Mouse (Mus musculus): ENCODE data around the gene Gstz1. TPM values are rescaled to one million over a fixed set of nuclear protein-coding genes. Genes with fewer than 3 reads are reported as not detected.
A peak's percentile ranks its signal among the peaks of the same experiment; 100 is the strongest.
"Not testable (repeated sequence)": the region's sequence is repeated elsewhere in the genome, so short reads cannot be mapped to it uniquely, and the experiment has no call there.

Gstz1 gene
- total RNA-seq, 2 experiments from 2014 or later, result 103 to 114 TPM

GRCm38 (mm10) chr12:87157361-87157760, 10.4 kb downstream of the Gstz1 start:
- peak; percentile 24 to 48 for DNase-seq

DNA sequence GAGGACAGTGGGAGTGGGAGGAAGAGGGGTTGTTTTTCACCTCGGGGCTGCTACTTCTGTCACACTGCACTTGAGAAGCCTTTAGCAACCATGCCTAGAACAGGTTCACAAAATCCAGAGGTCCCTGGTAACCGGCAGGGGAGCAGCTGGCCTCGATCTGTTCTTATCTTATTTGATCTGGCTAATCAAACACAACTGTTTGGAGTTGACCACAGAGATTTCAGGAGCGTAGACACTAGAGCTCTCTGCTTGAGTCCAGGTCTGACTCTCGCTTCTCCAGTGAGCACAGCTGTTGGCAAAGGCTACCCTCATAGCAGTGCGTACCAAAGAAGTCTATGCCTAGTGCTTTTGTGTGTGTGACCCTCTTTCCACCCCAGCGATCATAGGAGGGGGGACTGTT, 11.1 kb downstream of the Gstz1 start:
- DNase-seq, result no peak

DNA sequence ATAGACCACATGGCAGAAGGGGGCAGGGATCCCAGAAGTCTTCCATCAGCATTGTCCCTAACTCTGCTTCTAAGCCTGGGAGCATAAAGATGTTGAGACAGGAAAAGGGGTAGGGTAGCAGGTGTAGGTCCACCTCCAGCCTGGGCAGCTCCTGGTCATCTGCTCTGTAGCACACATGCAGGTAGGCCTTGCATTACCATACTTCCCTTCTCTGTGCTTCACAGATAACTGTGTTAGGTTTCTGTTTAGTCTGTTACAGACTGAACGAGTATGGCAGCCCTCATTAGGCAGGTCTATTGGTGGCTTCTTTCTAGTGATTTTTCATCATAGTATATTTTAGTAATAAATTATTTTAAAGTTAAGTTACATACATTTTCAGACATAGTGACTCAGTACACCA, 13.3 kb downstream of the Gstz1 start:
- DNase-seq, result no peak

GRCm38 (mm10) chr12:87160815-87161214, 13.8 kb downstream of the Gstz1 start:
- no peak for DNase-seq

DNA sequence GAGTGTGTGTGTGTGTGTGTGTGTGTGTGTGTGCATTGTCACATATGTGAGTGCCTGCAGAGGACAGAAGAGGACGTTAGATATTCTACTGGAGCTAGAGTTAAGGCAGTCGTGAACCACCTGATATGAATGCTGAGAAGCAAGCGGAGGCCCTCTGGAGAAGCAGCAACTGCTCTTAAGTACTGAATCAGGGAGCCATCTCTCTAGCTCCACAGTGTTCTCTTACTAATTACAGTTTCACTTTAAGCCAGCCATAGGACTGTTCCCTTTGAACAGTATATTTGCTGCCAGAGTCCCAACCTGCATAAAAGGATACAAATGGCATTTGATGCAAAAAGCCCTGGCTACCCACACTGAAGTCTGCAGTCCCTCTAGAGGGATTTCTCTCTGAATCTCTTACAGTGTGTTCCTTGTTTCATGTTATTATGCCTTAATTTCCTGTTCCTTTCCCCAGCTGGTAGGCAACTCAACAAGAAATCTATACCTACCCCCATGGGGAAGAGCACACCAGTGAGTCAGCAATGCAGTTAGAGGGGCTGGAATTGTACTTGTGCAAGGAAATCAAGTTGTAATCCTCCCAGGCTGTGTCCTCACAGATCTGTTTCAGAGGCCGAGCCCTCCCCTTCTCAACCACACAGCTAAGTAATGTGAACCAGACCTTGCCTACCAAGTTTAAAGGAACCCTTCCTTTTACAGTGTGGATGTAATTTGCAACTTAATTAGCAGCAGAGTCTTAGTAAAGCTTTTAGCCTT, 28.4 kb downstream of the Gstz1 start:
- no peak for DNase-seq

DNA sequence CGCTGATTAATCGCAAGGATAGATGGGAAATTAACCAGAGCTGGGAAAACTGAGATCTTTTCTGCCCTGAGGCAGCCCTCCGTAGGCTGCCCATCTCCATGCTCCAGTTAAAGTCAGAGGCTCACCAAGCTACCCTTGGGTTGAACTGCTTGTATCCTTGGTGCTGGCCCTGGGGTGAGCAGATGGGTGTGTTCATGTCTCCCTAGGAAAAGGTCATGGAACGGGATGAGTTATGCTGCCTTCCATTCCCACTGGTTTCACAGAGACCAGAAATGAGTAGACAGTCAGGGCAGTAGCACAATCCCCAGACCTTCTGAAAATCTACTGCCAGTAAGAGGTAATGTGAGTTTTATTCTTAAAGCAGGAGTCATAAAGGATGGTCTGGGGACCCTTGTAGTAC, 30.7 kb downstream of the Gstz1 start:
- peak; percentile 64 to 71 for DNase-seq

- no peak for DNase-seq
Observed at GRCm38 (mm10) chr12:87193008-87193407, 46.0 kb downstream of the Gstz1 start.

GRCm38 (mm10) chr12:87195069-87195468, 48.1 kb downstream of the Gstz1 start:
- DNase-seq, result no peak

- no peak for DNase-seq
Observed at GRCm38 (mm10) chr12:87196310-87196709, 49.3 kb downstream of the Gstz1 start.

GRCm38 (mm10) chr12:87198792-87199191, 51.8 kb downstream of the Gstz1 start:
- DNase-seq, result no peak

DNA sequence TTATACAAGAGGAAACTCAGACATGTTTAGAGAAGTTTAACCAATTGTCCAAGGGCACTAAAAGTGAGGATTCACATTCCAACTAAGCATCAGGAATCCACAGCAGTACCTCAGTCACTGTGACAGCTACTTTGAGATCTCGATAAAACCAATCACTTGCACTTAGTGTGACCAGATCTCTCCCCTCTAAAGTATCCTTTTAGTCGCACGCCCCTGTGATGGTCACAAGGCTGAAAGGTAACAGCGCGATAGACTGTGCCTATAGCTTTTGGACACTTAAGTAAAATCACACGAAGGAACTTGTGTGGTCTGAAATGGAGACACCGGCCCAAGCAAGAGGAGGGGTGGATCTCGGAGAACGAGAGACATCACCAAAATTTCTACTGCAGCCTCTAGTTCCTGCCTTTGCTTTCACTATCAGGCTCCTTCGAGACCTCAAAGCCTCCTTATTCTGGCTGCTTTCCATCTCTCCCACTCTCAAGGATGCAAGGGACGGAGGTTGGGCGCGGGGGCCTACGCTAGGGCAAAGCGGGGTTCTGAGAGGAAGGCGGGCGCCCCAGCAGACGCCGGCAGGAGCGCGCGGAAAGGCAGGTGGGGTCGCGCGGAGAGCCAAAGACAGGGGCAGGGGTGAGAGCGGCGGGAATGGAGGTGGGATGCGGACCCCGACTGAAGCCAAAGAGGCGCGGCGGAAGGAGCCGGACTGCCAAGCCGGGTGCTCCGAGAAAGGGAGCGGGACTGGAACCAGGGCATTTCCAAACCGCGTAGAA, 52.4 kb downstream of the Gstz1 start, which contains the start of gene Samd15:
Gene Samd15, plus strand, starts transcription at position 518 of the 767 bp plus-strand sequence.
- DNase-seq, result peak; percentile 45 to 69

DNA sequence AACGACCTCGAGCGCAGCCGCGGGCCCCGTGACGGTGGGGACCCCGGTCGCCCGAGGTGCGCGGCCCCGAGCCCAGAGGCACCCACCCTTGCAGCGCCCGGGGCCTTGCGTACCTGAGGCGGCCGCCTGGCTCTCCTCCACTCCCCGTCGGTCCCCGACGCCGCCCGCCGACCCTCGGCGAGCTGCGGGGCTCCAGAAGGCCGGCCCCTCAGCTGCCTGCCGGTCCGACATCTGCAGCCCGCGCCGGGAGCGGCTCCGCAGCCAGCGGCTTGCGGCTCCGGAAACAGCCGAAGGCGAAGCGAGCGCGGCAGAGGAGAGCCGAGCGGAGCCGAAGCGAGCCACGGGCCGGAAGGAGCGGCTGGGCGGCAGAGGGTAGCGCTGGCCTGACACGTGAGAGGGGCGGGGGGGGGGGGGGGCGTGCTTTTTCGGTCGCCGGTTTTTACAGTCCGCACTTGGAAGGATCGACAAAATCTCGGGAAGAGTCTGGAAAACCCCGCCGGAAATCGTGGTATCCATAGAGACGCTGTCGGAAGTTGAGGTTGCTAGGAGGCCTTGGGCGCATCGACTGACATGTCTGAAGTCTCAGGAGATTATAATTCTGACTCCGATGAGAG, 53.1 kb downstream of the Gstz1 start, which contains the start of gene Tmed8:
Gene Tmed8, minus strand, starts transcription at position 482 of the 614 bp plus-strand sequence.
- DNase-seq, result peak; percentile 86 to 89

GRCm38 (mm10) chr12:87201694-87202093, 54.7 kb downstream of the Gstz1 start:
- DNase-seq, result no peak

GRCm38 (mm10) chr12:87205789-87206188, 58.8 kb downstream of the Gstz1 start:
- not testable (repeated sequence) for DNase-seq

- DNase-seq, result no peak
Observed at GRCm38 (mm10) chr12:87212844-87213606, 66.1 kb downstream of the Gstz1 start.

Other genes with a start within 250 kb of the Gstz1 start
- 10 to 100 TPM; 24.4 to 24.7 TPM for gene Cipc, start 200.1 kb upstream of the Gstz1 start, total RNA-seq (2021)
- under 1 TPM; 0.49 to 0.60 TPM for gene Zdhhc22, start 156.7 kb upstream of the Gstz1 start, total RNA-seq (2021)
- 1 to 10 TPM; 1.0 to 1.3 TPM for gene Tmem63c, start 125.8 kb upstream of the Gstz1 start, total RNA-seq (2021)
- gene Ngb, start 44.6 kb upstream of the Gstz1 start, total RNA-seq (2021), result 1 to 10 TPM; 1.1 to 1.2 TPM
- gene Pomt2, start 803 bp downstream of the Gstz1 start, total RNA-seq (2021), result 10 to 100 TPM; 14.0 to 15.6 TPM
- 1 to 10 TPM; 1.6 to 2.0 TPM for gene Samd15, start 52.6 kb downstream of the Gstz1 start, total RNA-seq (2021)
- gene Tmed8, start 53.3 kb downstream of the Gstz1 start, total RNA-seq (2021), result 10 to 100 TPM; 28.6 to 35.0 TPM
- under 1 TPM; 0.33 to 0.66 TPM for gene Noxred1, start 91.6 kb downstream of the Gstz1 start, total RNA-seq (2021)
- 10 to 100 TPM; 34.4 to 37.4 TPM for gene Vipas39, start 119.1 kb downstream of the Gstz1 start, total RNA-seq (2021)
- 100 to 1,000 TPM; 154 to 214 TPM for gene Ahsa1, start 119.3 kb downstream of the Gstz1 start, total RNA-seq (2021)
- gene Ism2, start 152.5 kb downstream of the Gstz1 start, total RNA-seq (2021), result under 1 TPM; 0.13 to 0.17 TPM
- 100 to 1,000 TPM; 190 to 286 TPM for gene Sptlc2, start 241.2 kb downstream of the Gstz1 start, total RNA-seq (2021)